Mouse (Mus musculus) ES-Bruce4 (cell line): ENCODE results near the gene Otud7a. TPM values are rescaled to one million over a fixed set of nuclear protein-coding genes. Genes with fewer than 3 reads are reported as not detected.
A peak's percentile ranks its signal among the peaks of the same experiment; 100 is the strongest.

Experiments used
- H3K27ac ChIP-seq: 2 replicates; pipeline ENCODE4 v1.5.1; 2012; ENCODE audit warnings: low read length, inconsistent platforms; ENCODE audit not compliant: insufficient read depth
- H3K27me3 ChIP-seq: 2 replicates; pipeline ENCODE4 v1.6.1; 2012; ENCODE audit warnings: mild to moderate bottlenecking, low read length, inconsistent platforms; ENCODE audit not compliant: control insufficient read depth, poor library complexity, insufficient read depth, severe bottlenecking
- H3K36me3 ChIP-seq: 2 replicates; pipeline ENCODE4 v1.6.1; 2012; ENCODE audit warnings: inconsistent platforms, mild to moderate bottlenecking, low read length, moderate library complexity; ENCODE audit not compliant: control insufficient read depth, poor library complexity, insufficient read depth, severe bottlenecking
- H3K4me1 ChIP-seq: one replicate; pipeline ENCODE4 v1.8.1; 2011; ENCODE audit warnings: low read length; ENCODE audit not compliant: control insufficient read depth, insufficient read depth
- H3K4me3 ChIP-seq: 2 replicates; pipeline ENCODE4 v1.5.1; 2011; ENCODE audit warnings: low read depth, mild to moderate bottlenecking, low read length
- H3K9ac ChIP-seq: 2 replicates; pipeline ENCODE4 v1.6.1; 2012; ENCODE audit warnings: low read depth, mild to moderate bottlenecking, inconsistent platforms; ENCODE audit not compliant: poor library complexity, severe bottlenecking
- H3K9me3 ChIP-seq: replicated peaks from 2 replicates; pipeline ENCODE4 v1.6.1; 2012; ENCODE audit warnings: mild to moderate bottlenecking, low read length, inconsistent platforms; ENCODE audit not compliant: control insufficient read depth, poor library complexity, insufficient read depth, severe bottlenecking
- CTCF ChIP-seq: IDR thresholded peaks from one replicate; pipeline ENCODE4 v1.8.1; 2011; ENCODE audit warnings: low read depth, low read length
- EP300 ChIP-seq: IDR thresholded peaks from 2 replicates; pipeline ENCODE4 v1.6.1; 2011; ENCODE audit warnings: low read depth, low read length; ENCODE audit not compliant: insufficient read depth
- POLR2A ChIP-seq: IDR thresholded peaks from one replicate; pipeline ENCODE4 v1.8.1; 2011; ENCODE audit warnings: low read length; ENCODE audit not compliant: insufficient read depth
- polyA plus RNA-seq: library from polyadenylated mRNA; stranded (reverse); fragments of >200 nt; gene quantifications from 2 replicates; pipeline ENCODE4 v1.2.4, GENCODE M21; 2011; ENCODE audit warnings: low read depth; ENCODE audit not compliant: missing spikeins, insufficient read depth, insufficient read length

The Otud7a gene
- polyA plus RNA-seq, 1 experiment = 1.0 TPM

DNA sequence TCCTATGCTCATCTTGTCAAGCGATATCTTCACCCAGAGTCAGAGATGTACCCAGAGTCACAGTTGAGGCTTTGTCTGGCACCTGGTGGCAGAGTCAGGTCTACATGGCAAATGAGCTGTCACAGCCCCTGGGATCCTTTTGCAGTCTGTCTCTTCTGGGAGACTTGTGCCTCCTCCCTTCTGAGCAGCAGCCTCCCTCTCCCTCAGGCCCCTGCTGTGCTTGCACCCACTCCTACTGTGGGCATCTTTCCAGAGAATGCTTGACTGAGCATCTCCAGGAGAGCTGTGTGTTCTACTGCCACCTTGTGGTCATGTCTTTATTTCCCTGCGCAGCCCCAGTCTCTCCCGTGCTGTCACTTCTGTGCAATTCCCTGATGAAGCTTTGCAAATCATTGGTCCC lies 227.4 kb downstream of the Otud7a start:
- H3K27ac ChIP-seq = no peak overlapping the region
- H3K4me3 ChIP-seq = no peak overlapping the region
- H3K9ac ChIP-seq = no peak overlapping the region
- no peaks in the 10 kb centered on the region for H3K36me3 ChIP-seq
- TF ChIP-seq CTCF = peak; percentile 78
- no peak for TF ChIP-seq EP300
- H3K9me3 ChIP-seq = no peaks in the 10 kb centered on the region
- H3K4me1 ChIP-seq = no peaks in the 10 kb centered on the region
- no peaks in the 10 kb centered on the region for H3K27me3 ChIP-seq

DNA sequence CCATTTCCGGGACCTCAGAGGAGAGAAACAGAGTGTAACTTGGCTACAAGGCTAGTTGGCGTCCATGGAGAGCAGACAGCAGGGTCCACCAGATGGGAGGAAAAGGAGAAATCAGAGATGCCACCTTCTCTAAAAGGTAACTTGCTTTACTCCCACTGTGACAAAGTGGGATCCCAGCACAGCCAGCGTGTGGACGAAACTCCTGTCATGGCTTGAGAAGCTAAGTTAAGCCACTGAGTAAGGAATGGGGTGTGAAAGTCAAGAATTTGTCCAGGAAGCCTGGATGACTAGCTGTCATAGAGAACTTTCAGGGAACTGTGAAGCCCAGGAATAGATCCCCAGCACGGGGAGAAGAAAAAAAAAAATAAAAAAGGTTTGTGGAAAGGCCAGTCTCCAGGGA lies 232.1 kb downstream of the Otud7a start:
- no peak for TF ChIP-seq CTCF
- TF ChIP-seq POLR2A = no peak
- TF ChIP-seq EP300 = no peak
- Histone ChIP-seq H3K27me3 (no peaks in the 10 kb centered on the region), H3K9me3 (no peaks in the 10 kb centered on the region), H3K9ac (no peak overlapping the region), H3K27ac (no peak overlapping the region), H3K4me1 (no peaks in the 10 kb centered on the region), H3K36me3 (no peaks in the 10 kb centered on the region), H3K4me3 (no peak overlapping the region)

DNA sequence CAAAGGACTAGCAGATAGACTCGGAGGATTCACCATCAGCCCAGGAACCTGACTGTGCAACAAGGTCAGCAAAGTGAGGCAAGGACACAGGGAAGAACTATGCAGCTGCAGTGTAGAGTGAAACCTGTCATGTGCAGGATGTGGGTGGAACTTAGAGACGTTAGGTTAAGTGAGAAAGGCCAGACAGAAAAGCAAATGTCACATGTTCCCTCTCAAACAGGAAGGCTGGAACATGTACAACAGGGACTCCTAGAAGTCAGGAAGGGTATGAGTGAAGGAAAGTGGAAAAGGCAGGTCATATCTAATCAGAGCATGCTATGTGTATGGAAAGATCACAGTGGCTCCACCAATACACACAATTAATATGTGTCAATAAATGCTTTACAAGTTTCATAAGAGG lies 232.6 kb downstream of the Otud7a start:
- Histone ChIP-seq H3K9me3 (no peaks in the 10 kb centered on the region), H3K27ac (no peak overlapping the region), H3K36me3 (no peaks in the 10 kb centered on the region), H3K4me3 (no peak overlapping the region), H3K27me3 (no peaks in the 10 kb centered on the region), H3K9ac (no peak overlapping the region), H3K4me1 (no peaks in the 10 kb centered on the region)
- TF ChIP-seq EP300 (no peak), CTCF (no peak), POLR2A (no peak)

DNA sequence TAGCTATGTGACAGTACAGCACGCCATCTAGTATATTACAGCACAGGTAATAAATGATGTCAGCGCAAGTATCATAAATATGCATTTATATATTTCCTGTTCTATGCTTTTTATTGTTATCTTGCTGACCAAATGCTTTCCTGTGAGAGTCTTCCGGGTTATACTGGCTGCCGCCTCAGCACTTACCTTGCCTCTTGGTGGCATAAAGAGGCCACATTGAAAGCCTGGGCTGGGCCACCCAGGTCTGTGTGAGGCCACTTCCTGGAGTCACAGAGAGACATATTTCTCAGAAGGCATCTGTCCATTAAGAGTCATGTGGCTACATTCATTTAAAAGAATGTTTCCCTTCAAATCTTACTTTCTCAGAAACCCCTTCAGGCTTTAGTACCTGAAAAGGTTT lies 242.5 kb downstream of the Otud7a start:
- Histone ChIP-seq H3K27me3 (no peaks in the 10 kb centered on the region), H3K36me3 (no peaks in the 10 kb centered on the region), H3K9ac (no peak overlapping the region), H3K9me3 (no peaks in the 10 kb centered on the region), H3K4me3 (no peak overlapping the region), H3K4me1 (no peaks in the 10 kb centered on the region), H3K27ac (no peak overlapping the region)
- TF ChIP-seq POLR2A (no peak), CTCF (no peak), EP300 (no peak)

DNA sequence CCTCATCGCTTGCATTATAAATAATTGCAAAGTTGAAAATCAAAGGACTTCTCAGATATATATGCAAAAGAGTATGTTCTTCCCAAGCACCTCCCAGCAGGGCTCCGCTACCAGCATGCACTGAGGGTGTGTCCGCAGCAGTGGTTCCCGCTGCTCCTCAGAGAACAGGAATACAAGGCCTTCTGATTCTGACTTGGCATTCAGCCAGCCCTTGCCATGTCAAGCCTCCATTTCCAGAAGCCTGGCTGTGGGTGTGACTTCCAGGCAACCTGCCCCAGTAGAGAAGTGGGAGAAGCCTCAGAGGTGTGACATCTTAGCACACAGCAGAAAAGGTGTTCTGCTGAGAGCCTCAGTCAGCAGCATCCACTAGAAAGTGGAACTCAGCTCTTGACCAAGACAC lies 253.4 kb downstream of the Otud7a start:
- H3K36me3 ChIP-seq = no peaks in the 10 kb centered on the region
- no peaks in the 10 kb centered on the region for H3K4me1 ChIP-seq
- H3K4me3 ChIP-seq = no peak overlapping the region
- H3K9me3 ChIP-seq = peaks cover 9% of the 10 kb centered on the region
- H3K9ac ChIP-seq = no peak overlapping the region
- TF ChIP-seq CTCF = no peak
- TF ChIP-seq POLR2A = no peak
- no peak for TF ChIP-seq EP300
- no peak overlapping the region for H3K27ac ChIP-seq
- H3K27me3 ChIP-seq = no peaks in the 10 kb centered on the region

DNA sequence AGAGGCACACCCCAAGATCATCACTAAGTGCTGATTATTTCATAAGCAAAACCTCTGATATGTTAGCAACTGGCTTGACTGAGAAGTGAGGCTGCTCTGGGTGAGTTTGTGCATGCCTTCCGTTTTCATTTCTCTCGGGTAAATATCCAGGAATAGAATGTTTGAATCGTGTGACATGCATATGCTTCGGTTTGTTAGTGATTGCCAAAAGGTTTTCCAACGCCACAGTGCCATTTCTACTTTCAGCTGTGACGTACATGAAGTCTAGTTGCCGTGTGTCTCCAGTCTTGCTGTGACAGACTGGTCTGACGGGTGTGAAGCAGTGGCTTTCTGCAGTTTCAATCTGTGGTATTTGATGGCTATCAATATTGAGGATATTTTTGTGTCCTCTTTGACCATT lies 273.4 kb downstream of the Otud7a start:
- H3K36me3 ChIP-seq = no peaks in the 10 kb centered on the region
- H3K9ac ChIP-seq = no peak overlapping the region
- H3K4me1 ChIP-seq = no peaks in the 10 kb centered on the region
- H3K27me3 ChIP-seq = no peaks in the 10 kb centered on the region
- H3K4me3 ChIP-seq = no peak overlapping the region
- no peak for TF ChIP-seq CTCF
- no peak for TF ChIP-seq POLR2A
- no peaks in the 10 kb centered on the region; the same call in 1 of the 2 replicates for H3K9me3 ChIP-seq
- H3K27ac ChIP-seq = no peak overlapping the region
